Mouse (Mus musculus) heart, postnatal 10 days (tissue): ENCODE data around the gene Gm5294. TPM values are rescaled to one million over a fixed set of nuclear protein-coding genes. Genes with fewer than 3 reads are reported as not detected.

Experiments
- DNase-seq, 2 experiments: peaks; one replicate each; pipeline ENCODE4 v3.0.0; 2021
- intact Hi-C: fragments of 180-260 bp; cut with DNase I; formaldehyde crosslinking; loops from one replicate; pipeline ENCODE4 v1.15.1; 2025
- total RNA-seq, 2 experiments: library from RNA; stranded (reverse); gene quantifications; 2 replicates each; pipeline ENCODE4 v1.2.3; 2021

Gene Gm5294
- total RNA-seq, 2 experiments from 2014 or later, result not detected

- intact Hi-C loops, result no loop called here
Measured at GRCm38 (mm10) chr5:138846506-138846905, 26.6 kb downstream of the Gm5294 start.

DNA sequence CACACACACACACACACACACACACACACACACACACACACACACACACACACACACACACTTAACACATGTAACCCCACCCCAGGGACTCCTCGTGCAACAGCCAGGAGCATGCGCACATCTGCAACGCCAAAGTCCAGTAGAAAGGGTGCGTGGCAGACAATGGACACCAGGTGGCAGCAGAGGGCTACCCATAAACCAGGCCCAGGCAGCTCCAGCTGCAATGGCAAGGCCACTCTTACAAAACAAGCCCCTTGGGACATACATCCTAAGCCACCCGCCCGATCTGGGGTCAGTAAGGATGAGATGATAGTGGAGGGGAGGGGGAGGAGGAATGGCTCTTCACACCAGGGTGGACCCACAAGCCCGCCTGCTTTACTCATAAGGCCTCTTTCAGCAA lies 28.2 kb downstream of the Gm5294 start:
- peak; percentile 92 to 96 for DNase-seq
- intact Hi-C loops, result loop anchor here (1.0 kb wide), 2 partner anchors 236 to 331 kb away; no protein-coding TSS in a partner anchor

More at GRCm38 (mm10) chr5:138846506-138846905, 26.6 kb downstream of the Gm5294 start:
- peak; percentile 47 to 52 for DNase-seq

- DNase-seq, result no peak
- intact Hi-C loops, result no loop called here
Measured at GRCm38 (mm10) chr5:138849682-138850461, 30.0 kb downstream of the Gm5294 start.

- intact Hi-C loops, result no loop called here
- DNase-seq, result no peak
Measured at GRCm38 (mm10) chr5:138850462-138850844, 30.6 kb downstream of the Gm5294 start.

- no peak for DNase-seq
- intact Hi-C loops, result no loop called here
Measured at GRCm38 (mm10) chr5:138851296-138851780, 31.5 kb downstream of the Gm5294 start.

DNA sequence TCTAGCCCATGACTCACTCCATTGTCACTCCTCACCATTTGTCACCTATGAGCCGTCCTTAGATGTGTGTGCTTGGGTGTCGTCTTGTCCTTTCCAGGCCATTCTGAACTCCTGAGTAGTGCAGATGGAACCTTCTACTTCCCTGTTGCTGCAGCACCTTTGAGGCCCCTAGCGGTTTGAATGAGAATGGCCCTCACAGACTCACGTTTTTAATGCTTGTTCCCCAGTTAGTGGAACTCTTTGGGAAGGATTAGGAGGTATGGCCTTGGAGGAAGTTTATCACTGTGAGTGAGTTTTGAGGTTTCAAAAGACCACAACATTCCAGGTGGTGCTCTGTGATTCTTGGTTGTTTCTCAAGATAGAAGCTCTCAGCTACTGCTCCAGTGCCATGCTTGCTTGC lies 32.3 kb downstream of the Gm5294 start:
- intact Hi-C loops, result no loop called here
- no peak for DNase-seq

DNA sequence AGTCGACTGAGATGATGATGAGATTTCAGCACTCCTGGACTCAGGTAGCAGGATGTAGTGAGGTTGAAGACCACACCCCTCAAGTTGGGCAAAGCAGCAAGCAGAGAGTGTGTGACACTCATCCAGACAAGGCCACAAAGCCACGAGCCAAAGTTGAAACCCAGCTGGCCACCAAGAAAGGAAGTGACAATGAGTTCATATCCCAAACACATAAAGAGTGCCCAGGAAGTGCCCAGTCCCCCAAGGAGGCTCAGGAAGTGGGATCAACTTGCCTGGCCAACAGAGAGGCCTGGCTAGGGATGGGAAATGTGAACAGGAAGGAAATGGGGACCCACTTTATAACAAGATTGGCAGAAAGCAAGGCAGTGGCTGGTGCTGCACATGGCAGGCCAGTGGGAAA lies 33.5 kb downstream of the Gm5294 start:
- intact Hi-C loops, result no loop called here
- no peak for DNase-seq

- peak; percentile 87 to 90 for DNase-seq
- intact Hi-C loops, result loop anchor here (2.0 to 5.0 kb wide), 2 partner anchors 65 to 138 kb away; no protein-coding TSS in a partner anchor
Measured at GRCm38 (mm10) chr5:138857010-138857617, 37.2 kb downstream of the Gm5294 start.

DNA sequence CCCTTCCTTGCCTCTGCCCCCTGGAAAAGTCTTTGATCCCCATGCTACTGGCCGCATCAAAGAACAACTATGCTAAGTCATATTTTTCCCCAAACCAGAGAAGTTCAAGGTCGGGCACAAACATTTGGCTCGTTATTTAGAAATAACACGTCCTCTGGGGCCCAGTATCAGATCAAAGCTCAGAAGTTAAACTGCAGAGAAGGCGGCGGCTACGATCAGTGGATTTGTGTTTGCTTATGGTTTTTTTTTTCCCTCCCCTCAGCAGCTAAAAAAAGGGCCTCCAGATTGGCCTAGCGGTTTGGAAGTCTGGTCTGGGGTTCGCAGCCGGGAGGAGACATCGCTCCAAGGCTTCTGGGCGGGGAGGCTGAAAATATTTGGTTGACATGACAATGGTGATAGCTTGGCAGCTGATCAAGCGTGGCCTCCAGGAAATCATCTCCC lies 38.0 kb downstream of the Gm5294 start:
- intact Hi-C loops, result loop anchor here (2.0 to 5.0 kb wide), 2 partner anchors 64 to 137 kb away; no protein-coding TSS in a partner anchor
- peak; percentile 50 to 62 for DNase-seq

- peak; percentile 36 to 39 for DNase-seq
- intact Hi-C loops, result no loop called here
Measured at GRCm38 (mm10) chr5:138863681-138864146, 43.8 kb downstream of the Gm5294 start.

GRCm38 (mm10) chr5:138864166-138864565 lies 44.3 kb downstream of the Gm5294 start:
- no peak for DNase-seq
- intact Hi-C loops, result no loop called here

GRCm38 (mm10) chr5:138864880-138865279 lies 45.0 kb downstream of the Gm5294 start:
- DNase-seq, result no peak
- intact Hi-C loops, result no loop called here

GRCm38 (mm10) chr5:138865637-138866036 lies 45.8 kb downstream of the Gm5294 start:
- intact Hi-C loops, result no loop called here
- DNase-seq, result no peak

Other genes starting within 250 kb of the Gm5294 start
- 10 to 100 TPM; 27.2 to 30.6 TPM for gene Zfp68, start 200.3 kb upstream of the Gm5294 start, total RNA-seq
- 1 to 10 TPM; 6.2 to 6.3 TPM for gene A430033K04Rik, start 197.2 kb upstream of the Gm5294 start, total RNA-seq
- gene Fam20c, start 65.6 kb upstream of the Gm5294 start, total RNA-seq, result 10 to 100 TPM; 11.2 to 14.7 TPM
- 10 to 100 TPM; 34.1 to 45.2 TPM for gene Pdgfa, start 177.3 kb downstream of the Gm5294 start, total RNA-seq